ENCODE assay signal across 9 mouse cellular contexts in genomic region chr14:8214299-8215207, GRCm38 (mm10). TPM values are rescaled to one million over a fixed set of nuclear protein-coding genes. Genes with fewer than 3 reads are reported as not detected.
DNase-seq lines count a peak whose midpoint lies in the region; ATAC-seq and TF ChIP-seq lines count a peak whose summit lies in the region.
"Had no signal": no experiment of that assay in that cellular context is flagged by ENCODE, and none has a peak within 500 bp of the region (broad histone marks: within the 10 kb centered on the region; RNA-seq: fewer than 3 reads in every experiment).

No protein-coding gene starts in this region.

- H3K36me3 ChIP-seq in MEL (ENCODE audit: control insufficient read depth in 1 of 2, insufficient read depth in 2 of 2, low read length in 2 of 2), result peaks cover 0 to 3% of the 10 kb centered on the region in 2 experiments; a peak in 2 of 4 replicates
- no peaks in the 10 kb centered on the region for H3K36me3 ChIP-seq in forebrain, embryonic 10.5 days (replicated peaks)
- H3K36me3 ChIP-seq in heart, postnatal 0 days (replicated peaks; ENCODE audit: control insufficient read depth, insufficient read depth, low read length), result no peaks in the 10 kb centered on the region
- H3K36me3 ChIP-seq in lung, embryonic 15.5 days, result no peaks in the 10 kb centered on the region

- no peaks in the 10 kb centered on the region for H3K9me3 ChIP-seq in MEL (replicated peaks; ENCODE audit: insufficient read depth, low read length)
- H3K9me3 ChIP-seq in forebrain, embryonic 10.5 days, result no peaks in the 10 kb centered on the region
- no peaks in the 10 kb centered on the region for H3K9me3 ChIP-seq in heart, postnatal 0 days (replicated peaks; ENCODE audit: control insufficient read depth, low read length)
- no peaks in the 10 kb centered on the region for H3K9me3 ChIP-seq in lung, embryonic 15.5 days

- 2% methylated on average over 63 of the region's 63 CpGs for WGBS in forebrain, embryonic 10.5 days
- 2% methylated on average over 56 of the region's 63 CpGs for WGBS in heart, postnatal 0 days
- 2% methylated on average over 48 of the region's 63 CpGs for whole genome bisulfite sequencing in lung, embryonic 15.5 days

- H3K4me3 ChIP-seq in MEL (ENCODE audit: control insufficient read depth in 1 of 2, insufficient read depth in 1 of 2, low read depth in 2 of 2, low read length in 2 of 2), result peak overlapping the region; percentile 98 to 99
- peak overlapping the region; percentile 72 for H3K4me3 ChIP-seq in forebrain, embryonic 10.5 days
- peak overlapping the region; percentile 95 for H3K4me3 ChIP-seq in heart, postnatal 0 days (ENCODE audit: low read depth, low read length)
- H3K4me3 ChIP-seq in lung, embryonic 15.5 days, result peak overlapping the region; percentile 79

- H3K27ac ChIP-seq in MEL (ENCODE audit: control insufficient read depth, low read depth, low read length), result peak overlapping the region; percentile 66
- peak overlapping the region; percentile 94 for H3K27ac ChIP-seq in forebrain, embryonic 10.5 days
- peak overlapping the region; percentile 98 for H3K27ac ChIP-seq in heart, postnatal 0 days (ENCODE audit: low read depth)
- H3K27ac ChIP-seq in lung, embryonic 15.5 days, result peak overlapping the region; percentile 95

- no peak for TF ChIP-seq EP300 in MEL (IDR thresholded peaks at IDR 0.05; ENCODE audit: low read depth in 1 of 2, low read length in 2 of 2)
- no peak for TF ChIP-seq EP300 in heart, postnatal 0 days (IDR thresholded peaks at IDR 0.05; ENCODE audit: low read depth)

- peak overlapping the region; percentile 86 for H3K9ac ChIP-seq in MEL (ENCODE audit: control insufficient read depth, low read depth, low read length, poor library complexity, severe bottlenecking)
- peak overlapping the region; percentile 97 for H3K9ac ChIP-seq in heart, postnatal 0 days (replicated peaks; ENCODE audit: low read depth, low read length)
- H3K9ac ChIP-seq in lung, embryonic 15.5 days, result peak overlapping the region; percentile 85

- peak; percentile 62 for DNase-seq in MEL (ENCODE audit: low read depth, low spot score)
- peak; percentile 34 for DNase-seq in c-Kit-positive CD71-positive TER-119-negative erythroid progenitor cells, embryonic 14.5 days (ENCODE audit: low read depth)
- peak; percentile 75 for DNase-seq in forebrain, embryonic 10.5 days (ENCODE audit: extremely low spot score, low spot score)
- peak; percentile 34 for DNase-seq in heart, postnatal 0 days (ENCODE audit: low spot score)
- peak; percentile 69 to 86 for DNase-seq in kidney, postnatal 36 days
- DNase-seq in ovary, postnatal 36 days (ENCODE audit: low spot score), result peak; percentile 81
- peak; percentile 81 for DNase-seq in thymus, postnatal 4 days

- no peak for TF ChIP-seq CTCF in MEL (IDR thresholded peaks at IDR 0.05 in 2 of 3, conservative IDR thresholded peaks at IDR 0.05 in 1 of 3; ENCODE audit: control insufficient read depth in 1 of 3, insufficient read depth in 1 of 3, low read depth in 2 of 3, low read length in 3 of 3, poor library complexity in 1 of 3, severe bottlenecking in 1 of 3)
- TF ChIP-seq CTCF in heart, postnatal 0 days (IDR thresholded peaks at IDR 0.05; ENCODE audit: low read depth), result no peak

- H3K4me2 ChIP-seq in heart, postnatal 0 days (ENCODE audit: low read depth, low read length), result peak overlapping the region; percentile 84
- H3K4me2 ChIP-seq in lung, embryonic 15.5 days, result peak overlapping the region; percentile 94

- TF ChIP-seq RAD21 in MEL (IDR thresholded peaks at IDR 0.05; ENCODE audit: low read depth, low read length), result no peak

- peaks cover 10% of the 10 kb centered on the region for H3K79me2 ChIP-seq in MEL (ENCODE audit: control insufficient read depth, insufficient read depth, low read length, poor library complexity)

- H3K27me3 ChIP-seq in MEL (ENCODE audit: control insufficient read depth in 1 of 2, insufficient read depth in 2 of 2, low read length in 2 of 2), result peaks cover 0 to 2% of the 10 kb centered on the region in 2 experiments; a peak in 3 of 4 replicates
- peaks cover 30% of the 10 kb centered on the region for H3K27me3 ChIP-seq in forebrain, embryonic 10.5 days (ENCODE audit: poor library complexity, severe bottlenecking)
- no peaks in the 10 kb centered on the region for H3K27me3 ChIP-seq in heart, postnatal 0 days (ENCODE audit: control insufficient read depth, insufficient read depth, low read length)
- H3K27me3 ChIP-seq in lung, embryonic 15.5 days, result no peaks in the 10 kb centered on the region

- peak; percentile 75 for ATAC-seq in heart, postnatal 0 days (ENCODE audit: insufficient read depth, low read depth)
- peak; percentile 86 for ATAC-seq in lung, embryonic 15.5 days (ENCODE audit: borderline replicate concordance, extremely low read depth, low FRiP score, low TSS enrichment)

- H3K4me1 ChIP-seq in MEL (ENCODE audit: control insufficient read depth in 1 of 2, insufficient read depth in 2 of 2, low read length in 2 of 2), result 0 out of 4 replicates have a peak, but pooled peaks cover 0 to 3% of the 10 kb centered on the region in 2 experiments
- H3K4me1 ChIP-seq in forebrain, embryonic 10.5 days, result peaks cover 49% of the 10 kb centered on the region
- peaks cover 14% of the 10 kb centered on the region for H3K4me1 ChIP-seq in heart, postnatal 0 days (ENCODE audit: control insufficient read depth, insufficient read depth)
- H3K4me1 ChIP-seq in lung, embryonic 15.5 days, result peaks cover 24% of the 10 kb centered on the region

- TF ChIP-seq POLR2A in MEL (IDR thresholded peaks at IDR 0.05; ENCODE audit: control insufficient read depth in 1 of 2, insufficient read depth in 1 of 2, low read depth in 1 of 2, low read length in 2 of 2, poor library complexity in 1 of 2), result peak; percentile 2 to 9; a peak in 1 of 4 replicates

TF ChIP-seq in MEL, 35 proteins besides CTCF, POLR2A, EP300 and RAD21:
- TF ChIP-seq MAX (IDR thresholded peaks at IDR 0.05; ENCODE audit: low read length), result no peak
- TF ChIP-seq CHD2 (IDR thresholded peaks at IDR 0.05; ENCODE audit: low read length), result no peak
- 0 out of 2 replicates have a peak, but pooled peaks have one; percentile 27 for TF ChIP-seq MYC (IDR thresholded peaks at IDR 0.05; ENCODE audit: low read depth, low read length)
- TF ChIP-seq BHLHE40 (IDR thresholded peaks at IDR 0.05; ENCODE audit: borderline replicate concordance, low read depth, low read length), result peak; percentile 74
- TF ChIP-seq MXI1 (IDR thresholded peaks at IDR 0.05; ENCODE audit: low read depth, low read length), result peak; percentile 60; the same call in 1 of the 2 replicates
- no peak for TF ChIP-seq GABPA (IDR thresholded peaks at IDR 0.05; ENCODE audit: low read depth, low read length)
- no peak for TF ChIP-seq GATA1 (IDR thresholded peaks at IDR 0.05; ENCODE audit: low read depth, low read length)
- no peak; the same call in 1 of the 2 replicates for TF ChIP-seq NRF1 (IDR thresholded peaks at IDR 0.05; ENCODE audit: insufficient read depth, low read depth, low read length, poor library complexity, severe bottlenecking)
- TF ChIP-seq ZNF384 (IDR thresholded peaks at IDR 0.05; ENCODE audit: low read depth, low read length), result no peak
- no peak for TF ChIP-seq POLR2AphosphoS2 (IDR thresholded peaks at IDR 0.05; ENCODE audit: low read length)
- TF ChIP-seq MEF2A (IDR thresholded peaks at IDR 0.05; ENCODE audit: extremely low read depth, insufficient replicate concordance, low read depth, low read length, poor library complexity, severe bottlenecking), result no peak
- TF ChIP-seq USF1 (IDR thresholded peaks at IDR 0.05; ENCODE audit: low read depth, low read length), result no peak
- TF ChIP-seq NELFE (IDR thresholded peaks at IDR 0.05; ENCODE audit: low read depth, low read length), result 0 out of 2 replicates have a peak, but pooled peaks have one; percentile 9
- TF ChIP-seq JUND (IDR thresholded peaks at IDR 0.05; ENCODE audit: low read depth, low read length), result no peak
TF ChIP-seq in MEL: peak in this region for 4.

RNA-seq across cellular contexts. Expression of gene Kctd6, which starts 0.6 kb away (rescaled TPM):
- 3.6 and 4.2 TPM in 2 replicates for total RNA-seq in MEL (2012; rRNA removed)
- 1 to 10 TPM in 1 of 2 experiments, not detected in 1; 5.5 TPM for polyA plus RNA-seq in MEL (2012; ENCODE audit: insufficient read depth in 1 of 2, insufficient read length in 2 of 2, low read depth in 1 of 2, low replicate concordance in 2 of 2, missing spikeins in 1 of 2)
- polyA plus RNA-seq in forebrain, embryonic 10.5 days (2016; fragmentation: Nextera tagmentation; extraction: Ambion mirVana), result 2.8 and 3.1 TPM in 2 replicates
- 5.8 and 7.9 TPM in 2 replicates for total RNA-seq in heart, postnatal 0 days (2014; rRNA removed; ENCODE audit: low replicate concordance)
- 11.4 and 12.6 TPM in 2 replicates for polyA plus RNA-seq in heart, postnatal 0 days (2015; fragmentation: Nextera tagmentation; extraction: Ambion mirVana)
- 15.7 and 16.6 TPM in 2 replicates for polyA plus RNA-seq in lung, embryonic 15.5 days (2015; fragmentation: Nextera tagmentation; extraction: Ambion mirVana)

RNA-seq across cellular contexts. Expression of gene Pdhb, which starts 41.7 kb away (rescaled TPM):
- total RNA-seq in MEL (2012; rRNA removed), result 128 and 140 TPM in 2 replicates
- 100 to 1,000 TPM in 1 of 2 experiments, not detected in 1; 109 TPM for polyA plus RNA-seq in MEL (2012; ENCODE audit: insufficient read depth in 1 of 2, insufficient read length in 2 of 2, low read depth in 1 of 2, low replicate concordance in 2 of 2, missing spikeins in 1 of 2)
- polyA plus RNA-seq in forebrain, embryonic 10.5 days (2016; fragmentation: Nextera tagmentation; extraction: Ambion mirVana), result 205 and 209 TPM in 2 replicates
- 535 and 560 TPM in 2 replicates for total RNA-seq in heart, postnatal 0 days (2014; rRNA removed; ENCODE audit: low replicate concordance)
- 1,048 and 1,051 TPM in 2 replicates for polyA plus RNA-seq in heart, postnatal 0 days (2015; fragmentation: Nextera tagmentation; extraction: Ambion mirVana)
- polyA plus RNA-seq in lung, embryonic 15.5 days (2015; fragmentation: Nextera tagmentation; extraction: Ambion mirVana), result 182 and 183 TPM in 2 replicates

RNA-seq across cellular contexts. Expression of gene Acox2, which starts 44.6 kb away (rescaled TPM):
- total RNA-seq in MEL (2012; rRNA removed), result not detected in 2 replicates
- polyA plus RNA-seq in MEL (2012; ENCODE audit: insufficient read depth in 1 of 2, insufficient read length in 2 of 2, low read depth in 1 of 2, low replicate concordance in 2 of 2, missing spikeins in 1 of 2), result under 1 TPM in 1 of 2 experiments, not detected in 1; 0.43 TPM
- not detected in 2 replicates for polyA plus RNA-seq in forebrain, embryonic 10.5 days (2016; fragmentation: Nextera tagmentation; extraction: Ambion mirVana)
- total RNA-seq in heart, postnatal 0 days (2014; rRNA removed; ENCODE audit: low replicate concordance), result 0.39 TPM in 1 of 2 replicates, not detected in the other
- polyA plus RNA-seq in heart, postnatal 0 days (2015; fragmentation: Nextera tagmentation; extraction: Ambion mirVana), result 0.15 TPM in 1 of 2 replicates, not detected in the other
- polyA plus RNA-seq in lung, embryonic 15.5 days (2015; fragmentation: Nextera tagmentation; extraction: Ambion mirVana), result 0.97 and 1.4 TPM in 2 replicates
- total RNA-seq: layer of hippocampus, adult 18-20 months had no signal

Comparison
In these comparisons a context has a peak if more than half of its experiments do, and no peak if none do; other contexts are left out.
1. Peak in every context shown above with its lines: DNase-seq, ATAC-seq, H3K4me3 ChIP-seq and H3K27ac ChIP-seq.